Mouse (Mus musculus) stomach, postnatal 0 days (tissue): ENCODE measurements around the gene Plxnc1. TPM values are rescaled to one million over a fixed set of nuclear protein-coding genes. Genes with fewer than 3 reads are reported as not detected.

Experiments used
- ATAC-seq: fragments of 200-750 bp; cut with Nextera tagmentation; 2 replicates; pipeline ENCODE4 v1.8.0; 2017; ENCODE audit not compliant: low FRiP score, low TSS enrichment
- DNase-seq: peaks from one replicate; pipeline ENCODE4 v3.0.0-alpha.2; 2016; ENCODE audit warnings: low spot score
- H3K27ac ChIP-seq: fragments of 300-500 bp; sonication (generic); replicated peaks from 2 replicates; pipeline ENCODE4 v1.5.1; 2014; ENCODE audit warnings: mild to moderate bottlenecking, control low read depth
- H3K27me3 ChIP-seq: fragments of 300-500 bp; sonication (generic); 2 replicates; pipeline ENCODE4 v1.6.1; 2014; ENCODE audit warnings: low read length; ENCODE audit not compliant: control insufficient read depth, insufficient read depth
- H3K36me3 ChIP-seq: fragments of 300-500 bp; sonication (generic); 2 replicates; pipeline ENCODE4 v1.6.1; 2014; ENCODE audit warnings: low read length, mixed read lengths; ENCODE audit not compliant: control insufficient read depth, insufficient read depth
- H3K4me1 ChIP-seq: fragments of 300-500 bp; sonication (generic); replicated peaks from 2 replicates; pipeline ENCODE4 v1.6.1; 2014; ENCODE audit warnings: antibody characterized with exemption; ENCODE audit not compliant: control insufficient read depth, insufficient read depth
- H3K4me2 ChIP-seq: fragments of 300-500 bp; sonication (generic); replicated peaks from 2 replicates; pipeline ENCODE4 v1.6.1; 2014; ENCODE audit warnings: low read depth, mild to moderate bottlenecking, control low read depth, moderate library complexity
- H3K4me3 ChIP-seq: fragments of 300-500 bp; sonication (generic); 2 replicates; pipeline ENCODE4 v1.5.1; 2014; ENCODE audit warnings: low read depth, low read length, control low read depth
- H3K9ac ChIP-seq: fragments of 300-500 bp; sonication (generic); 2 replicates; pipeline ENCODE4 v1.6.1; 2014; ENCODE audit warnings: mild to moderate bottlenecking, low read length, control low read depth, mixed read lengths
- H3K9me3 ChIP-seq: fragments of 300-500 bp; sonication (generic); 2 replicates; pipeline ENCODE4 v1.6.1; 2016; ENCODE audit warnings: low read length; ENCODE audit not compliant: control insufficient read depth
- CTCF ChIP-seq: IDR thresholded peaks from 2 replicates; pipeline ENCODE4 v1.5.1; 2016; ENCODE audit warnings: antibody characterized with exemption, low read depth, mild to moderate bottlenecking, moderate library complexity
- EP300 ChIP-seq: optimal IDR thresholded peaks from 2 replicates; pipeline ENCODE3; 2016; ENCODE audit warnings: antibody characterized with exemption
- WGBS: fragments of 180-500 bp; shearing (Covaris S2); extraction: QIAGEN DNeasy Blood & Tissue Kit; methylation state at CpG from one replicate; pipeline ENCODE4 v1.1.7; 2014; 5-methylcytosine and 5-hydroxymethylcytosine counted together
- polyA plus RNA-seq: library from polyadenylated mRNA; unstranded; fragments of >200 nt; fragmentation: Nextera tagmentation; extraction: Ambion mirVana; gene quantifications from 2 replicates; pipeline ENCODE4 v1.2.1, GENCODE M21; 2015

Plxnc1 gene
- polyA plus RNA-seq, 1 experiment from 2014 or later, result 0.67 TPM

- TF ChIP-seq EP300 (no peak), CTCF (no peak)
- Histone ChIP-seq H3K9ac (no peak overlapping the region), H3K27me3 (no peaks in the 10 kb centered on the region), H3K4me1 (no peaks in the 10 kb centered on the region), H3K9me3 (no peaks in the 10 kb centered on the region), H3K27ac (no peak overlapping the region), H3K4me3 (no peak overlapping the region), H3K4me2 (no peak overlapping the region), H3K36me3 (no peaks in the 10 kb centered on the region)
- WGBS, result 61% methylated on average over 2 of the region's 2 CpGs
- DNase-seq (no peak), ATAC-seq (no peak)
These were observed 26.6 kb downstream of the Plxnc1 start for GRCm38 (mm10) chr10:94917990-94918389.

GRCm38 (mm10) chr10:94917354-94917753 lies 27.3 kb downstream of the Plxnc1 start:
- WGBS, result 84% methylated on average over 4 of the region's 4 CpGs
- ATAC-seq (no peak), DNase-seq (no peak)
- H3K4me1 ChIP-seq, result no peaks in the 10 kb centered on the region
- TF ChIP-seq EP300 (no peak), CTCF (no peak)
- no peak overlapping the region for H3K4me2 ChIP-seq
- H3K4me3 ChIP-seq, result no peak overlapping the region
- H3K9me3 ChIP-seq, result no peaks in the 10 kb centered on the region
- H3K27ac ChIP-seq, result no peak overlapping the region
- H3K27me3 ChIP-seq, result no peaks in the 10 kb centered on the region
- H3K36me3 ChIP-seq, result no peaks in the 10 kb centered on the region
- no peak overlapping the region for H3K9ac ChIP-seq

GRCm38 (mm10) chr10:94916610-94917009 lies 28.0 kb downstream of the Plxnc1 start:
- TF ChIP-seq CTCF (no peak), EP300 (no peak)
- WGBS, result 88% methylated on average over 7 of the region's 7 CpGs
- H3K9ac ChIP-seq, result no peak overlapping the region
- no peak overlapping the region for H3K27ac ChIP-seq
- no peak overlapping the region for H3K4me3 ChIP-seq
- no peak for ATAC-seq
- H3K36me3 ChIP-seq, result no peaks in the 10 kb centered on the region
- DNase-seq, result no peak
- no peak overlapping the region for H3K4me2 ChIP-seq
- H3K9me3 ChIP-seq, result no peaks in the 10 kb centered on the region
- no peaks in the 10 kb centered on the region for H3K4me1 ChIP-seq
- H3K27me3 ChIP-seq, result no peaks in the 10 kb centered on the region

- TF ChIP-seq CTCF, result no peak
- TF ChIP-seq EP300, result no peak
- 92% methylated on average over 6 of the region's 6 CpGs for WGBS
- Histone ChIP-seq H3K4me3 (no peak overlapping the region), H3K4me1 (no peaks in the 10 kb centered on the region), H3K27ac (no peak overlapping the region), H3K9me3 (no peaks in the 10 kb centered on the region), H3K27me3 (no peaks in the 10 kb centered on the region), H3K4me2 (no peak overlapping the region), H3K9ac (no peak overlapping the region), H3K36me3 (no peaks in the 10 kb centered on the region)
- ATAC-seq (no peak), DNase-seq (no peak)
These were observed 28.9 kb downstream of the Plxnc1 start for GRCm38 (mm10) chr10:94915746-94916145.

- ATAC-seq, result no peak
- Histone ChIP-seq H3K9me3 (no peaks in the 10 kb centered on the region), H3K9ac (no peak overlapping the region), H3K4me3 (no peak overlapping the region), H3K36me3 (no peaks in the 10 kb centered on the region), H3K27ac (no peak overlapping the region), H3K4me1 (no peaks in the 10 kb centered on the region), H3K27me3 (no peaks in the 10 kb centered on the region), H3K4me2 (no peak overlapping the region)
- WGBS, result 91% methylated on average over 11 of the region's 11 CpGs
- TF ChIP-seq EP300, result no peak
- TF ChIP-seq CTCF, result no peak
- no peak for DNase-seq
These were observed 30.6 kb downstream of the Plxnc1 start for GRCm38 (mm10) chr10:94914081-94914480.

- TF ChIP-seq CTCF (no peak), EP300 (no peak)
- H3K36me3 ChIP-seq, result no peaks in the 10 kb centered on the region
- 56% methylated on average over 5 of the region's 5 CpGs for WGBS
- ATAC-seq (no peak), DNase-seq (no peak)
- no peak overlapping the region for H3K9ac ChIP-seq
- H3K4me1 ChIP-seq, result no peaks in the 10 kb centered on the region
- H3K27ac ChIP-seq, result no peak overlapping the region
- no peaks in the 10 kb centered on the region for H3K27me3 ChIP-seq
- no peaks in the 10 kb centered on the region for H3K9me3 ChIP-seq
- H3K4me2 ChIP-seq, result no peak overlapping the region
- H3K4me3 ChIP-seq, result no peak overlapping the region
These were observed 31.3 kb downstream of the Plxnc1 start for GRCm38 (mm10) chr10:94913336-94913739.

GRCm38 (mm10) chr10:94912551-94912950 lies 32.1 kb downstream of the Plxnc1 start:
- Histone ChIP-seq H3K4me2 (no peak overlapping the region), H3K27ac (no peak overlapping the region), H3K36me3 (no peaks in the 10 kb centered on the region), H3K27me3 (no peaks in the 10 kb centered on the region), H3K4me3 (no peak overlapping the region), H3K9me3 (no peaks in the 10 kb centered on the region), H3K9ac (no peak overlapping the region), H3K4me1 (no peaks in the 10 kb centered on the region)
- TF ChIP-seq CTCF, result no peak
- TF ChIP-seq EP300, result no peak
- WGBS, result 93% methylated on average over 1 of the region's 1 CpGs
- DNase-seq, result no peak
- no peak for ATAC-seq
